8 mouse cellular contexts compared by ENCODE assay signal in the genomic region with DNA sequence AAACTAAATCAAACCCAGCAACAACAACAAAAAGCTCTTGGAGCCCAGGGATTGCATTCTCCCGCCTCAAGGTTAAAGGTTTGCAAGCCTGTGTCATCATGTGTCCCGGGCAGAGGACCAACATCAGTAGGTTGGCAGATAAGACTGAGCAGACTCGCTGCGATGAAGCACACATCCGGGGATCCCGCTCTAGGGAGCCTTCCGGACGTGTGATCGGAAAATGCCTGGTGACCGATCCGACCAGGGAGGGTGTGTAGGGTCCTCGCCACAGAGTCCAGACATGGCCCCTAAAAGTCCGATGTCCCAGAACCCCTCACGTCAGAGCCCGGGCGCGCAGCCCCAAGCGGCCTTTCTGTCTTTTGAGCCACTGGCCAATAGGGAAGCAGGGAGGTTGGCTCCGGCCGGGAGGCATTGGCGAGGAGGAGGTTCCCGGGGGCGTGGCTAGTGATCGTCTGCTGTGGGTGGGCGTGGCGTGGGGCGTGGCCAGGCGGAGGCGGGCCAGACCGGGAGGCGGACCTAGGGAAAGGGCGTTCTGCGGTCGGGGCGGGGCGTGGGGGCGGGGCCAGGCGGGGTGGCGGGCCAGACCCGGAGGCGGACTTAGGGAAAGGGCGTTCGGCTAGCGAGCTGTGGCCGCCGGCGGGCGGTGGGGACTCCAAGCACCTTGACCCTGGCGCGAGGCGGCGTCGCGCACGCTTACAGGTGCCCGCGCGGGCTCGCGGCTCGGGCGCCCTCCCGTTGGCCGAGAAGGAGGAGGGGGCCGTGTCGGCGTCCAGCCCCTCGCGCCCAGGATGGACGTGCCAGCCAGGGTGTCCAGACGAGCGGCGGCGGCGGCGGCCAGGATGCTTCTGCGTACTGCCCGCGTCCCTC. TPM values are rescaled to one million over a fixed set of nuclear protein-coding genes. Genes with fewer than 3 reads are reported as not detected.
DNase-seq lines count a peak whose midpoint lies in the region; ATAC-seq and TF ChIP-seq lines count a peak whose summit lies in the region.

Slc19a2 (plus strand) TSS at position 582 of the 867 bp plus-strand sequence.

- peak within 1 kb of the TSS; percentile 51 for H3K27ac ChIP-seq in bone marrow macrophage, adult 2 months (ENCODE audit: insufficient read depth, low read depth, low read length)
- H3K27ac ChIP-seq in embryonic fibroblast, embryonic 13.5 days (ENCODE audit: insufficient read depth, low read length) = peak within 1 kb of the TSS; percentile 72
- peak within 1 kb of the TSS; percentile 52 for H3K27ac ChIP-seq in kidney, embryonic 14.5 days (ENCODE audit: low read depth, low read length)
- peak within 1 kb of the TSS; percentile 75 for H3K27ac ChIP-seq in limb, embryonic 15.5 days

- H3K4me2 ChIP-seq in kidney, embryonic 14.5 days (replicated peaks; ENCODE audit: low read depth, low read length) = peak within 1 kb of the TSS; percentile 76
- H3K4me2 ChIP-seq in limb, embryonic 15.5 days = peak within 1 kb of the TSS; percentile 79

- under 1% methylated on average over 54 of the region's 79 CpGs for WGBS in kidney, embryonic 14.5 days
- under 1% methylated on average over 75 of the region's 79 CpGs for WGBS in limb, embryonic 15.5 days

- DNase-seq in A20 (ENCODE audit: low read depth, low spot score) = peak; percentile 98
- peak; percentile 95 to 97 for DNase-seq in heart, adult 9 months (ENCODE audit: low spot score in 2 of 2)
- peak; percentile 94 to 95 for DNase-seq in monocyte, adult 2 months (ENCODE audit: low read depth in 1 of 2, low spot score in 2 of 2)
- DNase-seq in spleen, postnatal 36 days (ENCODE audit: low spot score in 2 of 2) = peak; percentile 95 to 96

- peak within 1 kb of the TSS; percentile 97 for H3K4me3 ChIP-seq in bone marrow macrophage, adult 2 months (ENCODE audit: insufficient read depth, low read length)
- peak within 1 kb of the TSS; percentile 90 for H3K4me3 ChIP-seq in embryonic fibroblast, embryonic 13.5 days (ENCODE audit: insufficient read depth, low read length)
- H3K4me3 ChIP-seq in kidney, embryonic 14.5 days (ENCODE audit: low read length) = peak within 1 kb of the TSS; percentile 57
- H3K4me3 ChIP-seq in limb, embryonic 15.5 days = peak within 1 kb of the TSS; percentile 82

- H3K9me3 ChIP-seq in kidney, embryonic 14.5 days (ENCODE audit: control insufficient read depth, low read length) = no peaks in the 10 kb centered on the region
- no peaks in the 10 kb centered on the region for H3K9me3 ChIP-seq in limb, embryonic 15.5 days

- no peaks in the 10 kb centered on the region for H3K27me3 ChIP-seq in kidney, embryonic 14.5 days (ENCODE audit: control insufficient read depth, insufficient read depth, low read length)
- no peaks in the 10 kb centered on the region for H3K27me3 ChIP-seq in limb, embryonic 15.5 days

- TF ChIP-seq CTCF in bone marrow macrophage, adult 2 months (IDR thresholded peaks at IDR 0.05; ENCODE audit: low read depth, low read length) = no peak
- TF ChIP-seq CTCF in embryonic fibroblast, embryonic 13.5 days (IDR thresholded peaks at IDR 0.05; ENCODE audit: borderline replicate concordance, insufficient read depth, low read length) = no peak

- ATAC-seq in kidney, embryonic 14.5 days (ENCODE audit: low FRiP score, low TSS enrichment) = peak; percentile 97
- ATAC-seq in limb, embryonic 15.5 days (ENCODE audit: insufficient number of reproducible peaks, low FRiP score, low TSS enrichment, low read depth) = peak; percentile 94

- no peak; the same call in 1 of the 2 replicates for TF ChIP-seq POLR2A in bone marrow macrophage, adult 2 months (IDR thresholded peaks at IDR 0.05; ENCODE audit: borderline replicate concordance, low read depth, low read length)
- peak; percentile 89 for TF ChIP-seq POLR2A in embryonic fibroblast, embryonic 13.5 days (IDR thresholded peaks at IDR 0.05; ENCODE audit: low read depth, low read length)

- H3K9ac ChIP-seq in kidney, embryonic 14.5 days (ENCODE audit: low read depth, low read length) = peak within 1 kb of the TSS; percentile 69
- peak within 1 kb of the TSS; percentile 52 for H3K9ac ChIP-seq in limb, embryonic 15.5 days

- H3K4me1 ChIP-seq in bone marrow macrophage, adult 2 months (ENCODE audit: control insufficient read depth, insufficient read depth, low read length) = peaks cover 12% of the 10 kb centered on the region
- H3K4me1 ChIP-seq in embryonic fibroblast, embryonic 13.5 days (ENCODE audit: control insufficient read depth, insufficient read depth, low read length) = peaks cover 4% of the 10 kb centered on the region; the same call in 1 of the 2 replicates
- H3K4me1 ChIP-seq in kidney, embryonic 14.5 days (ENCODE audit: control insufficient read depth, insufficient read depth, low read length) = peaks cover 7% of the 10 kb centered on the region
- H3K4me1 ChIP-seq in limb, embryonic 15.5 days = peaks cover 21% of the 10 kb centered on the region

- H3K36me3 ChIP-seq in kidney, embryonic 14.5 days (ENCODE audit: control insufficient read depth, insufficient read depth, low read length) = no peaks in the 10 kb centered on the region
- H3K36me3 ChIP-seq in limb, embryonic 15.5 days = no peaks in the 10 kb centered on the region

RNA-seq across cellular contexts. Expression of gene Slc19a2, which starts in this region (rescaled TPM):
- polyA plus RNA-seq in bone marrow macrophage, adult 2 months (2012; ENCODE audit: insufficient read depth, insufficient read length, missing spikeins) = 6.7 and 7.3 TPM in 2 replicates
- 38.3 and 43.4 TPM in 2 replicates for polyA plus RNA-seq in embryonic fibroblast, embryonic 13.5 days (2011; ENCODE audit: insufficient read length, low read depth, missing spikeins)
- polyA plus RNA-seq in kidney, embryonic 14.5 days (2014; fragmentation: Nextera tagmentation; extraction: Ambion mirVana) = 6.6 and 12.0 TPM in 2 replicates
- polyA plus RNA-seq in limb, embryonic 15.5 days (2015; fragmentation: Nextera tagmentation; extraction: Ambion mirVana) = 11.6 and 11.9 TPM in 2 replicates

Comparison
In these comparisons a context has a peak if more than half of its experiments do, and no peak if none do; other contexts are left out.
1. Peak in every context shown above with its lines: DNase-seq, ATAC-seq, H3K4me3 ChIP-seq and H3K27ac ChIP-seq.